Mouse (Mus musculus) brain, embryonic 18.5 days (tissue): Measurements from ENCODE around the gene Igsf23.
A peak's percentile ranks its signal among the peaks of the same experiment; 100 is the strongest.
"Not testable (repeated sequence)": the region's sequence is repeated elsewhere in the genome, so short reads cannot be mapped to it uniquely, and the experiment has no call there.

Experiments
- DNase-seq: peaks from one replicate; pipeline ENCODE4 v3.0.0-alpha.2; 2012; ENCODE audit warnings: low read depth, low spot score

The Igsf23 gene

GRCm38 (mm10) chr7:19935171-19935751, 15.3 kb downstream of the Igsf23 start:
- no peak for DNase-seq

DNA sequence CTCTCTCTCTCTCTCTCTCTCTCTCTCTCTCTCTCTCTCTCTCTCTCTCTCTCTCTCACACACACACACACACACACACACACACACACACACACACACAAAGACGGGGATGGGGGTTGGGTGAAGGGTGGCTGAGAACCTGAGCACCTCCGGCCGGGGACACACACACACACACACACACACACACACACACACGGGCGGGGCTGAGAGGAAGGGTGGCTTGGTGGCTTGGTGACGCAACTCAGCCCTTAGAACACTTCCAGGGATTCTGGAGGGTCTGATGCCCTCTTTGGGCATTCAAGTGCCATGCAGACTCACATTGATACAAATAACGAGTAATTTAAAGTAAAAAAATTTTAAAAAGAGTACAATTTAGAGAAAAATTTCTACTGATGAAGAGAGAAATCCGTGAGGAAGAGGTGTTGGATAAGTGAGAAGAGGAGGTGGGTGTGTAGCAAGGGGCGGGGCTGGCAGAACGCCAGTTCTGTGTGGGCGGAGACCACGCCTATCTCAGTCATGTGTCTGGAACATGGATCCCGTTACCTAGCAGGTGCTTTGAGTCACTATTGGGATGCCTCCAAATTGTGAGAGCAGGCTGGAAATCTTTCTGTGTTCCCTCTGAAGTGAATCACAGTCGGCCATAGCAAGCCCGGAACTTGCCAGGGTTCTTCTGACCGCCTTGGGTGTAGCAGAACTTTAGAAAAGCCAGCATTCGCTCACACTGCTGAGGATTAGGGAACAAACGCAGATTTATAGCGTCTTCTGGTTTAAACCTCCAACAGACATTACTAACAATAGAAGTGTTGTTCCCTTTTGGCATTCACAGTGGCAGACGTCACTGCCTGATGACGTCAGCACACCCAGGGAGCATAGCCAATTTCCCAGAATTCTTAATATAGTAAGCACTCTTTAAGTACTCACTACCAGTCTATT, 17.4 kb downstream of the Igsf23 start:
- no peak for DNase-seq

GRCm38 (mm10) chr7:19932133-19932876, 18.3 kb downstream of the Igsf23 start:
- DNase-seq: no peak

- DNase-seq: not testable (repeated sequence)
Measured at GRCm38 (mm10) chr7:19930481-19930880, 20.1 kb downstream of the Igsf23 start.

- no peak for DNase-seq
Measured at GRCm38 (mm10) chr7:19928486-19928885, 22.1 kb downstream of the Igsf23 start.

DNA sequence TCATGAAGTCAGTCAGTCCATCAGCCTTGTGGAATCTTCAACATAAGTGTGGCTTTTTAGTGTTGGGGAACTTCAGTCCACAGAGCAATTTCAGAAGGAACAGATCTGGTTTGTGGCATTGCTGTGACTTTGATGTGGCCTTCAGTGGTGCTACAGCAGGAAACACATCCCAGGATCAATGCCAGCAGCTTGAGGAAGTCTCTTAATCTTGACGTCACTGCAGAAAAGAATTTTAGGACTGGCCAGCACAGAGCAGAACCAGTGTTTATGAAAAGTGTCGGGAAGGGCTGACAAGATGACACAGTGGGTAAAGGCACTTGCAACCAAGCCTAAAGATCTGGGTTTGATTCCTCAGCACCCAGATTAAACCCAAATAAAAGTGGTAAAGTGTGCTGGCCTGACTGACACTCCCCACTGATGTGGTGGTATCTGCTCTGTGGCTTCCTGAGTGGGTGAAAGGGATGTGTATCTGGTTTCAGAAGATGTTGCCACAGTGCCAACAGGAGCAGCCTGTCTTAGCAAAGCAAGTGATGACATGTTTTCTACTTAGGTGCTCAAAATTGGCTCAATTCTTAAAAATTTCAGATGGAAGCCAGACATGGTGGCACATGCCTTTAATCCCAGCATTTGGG, 23.6 kb downstream of the Igsf23 start:
- no peak for DNase-seq

GRCm38 (mm10) chr7:19925376-19925775, 25.2 kb downstream of the Igsf23 start:
- no peak for DNase-seq

GRCm38 (mm10) chr7:19923797-19924196, 26.8 kb downstream of the Igsf23 start:
- no peak for DNase-seq

DNA sequence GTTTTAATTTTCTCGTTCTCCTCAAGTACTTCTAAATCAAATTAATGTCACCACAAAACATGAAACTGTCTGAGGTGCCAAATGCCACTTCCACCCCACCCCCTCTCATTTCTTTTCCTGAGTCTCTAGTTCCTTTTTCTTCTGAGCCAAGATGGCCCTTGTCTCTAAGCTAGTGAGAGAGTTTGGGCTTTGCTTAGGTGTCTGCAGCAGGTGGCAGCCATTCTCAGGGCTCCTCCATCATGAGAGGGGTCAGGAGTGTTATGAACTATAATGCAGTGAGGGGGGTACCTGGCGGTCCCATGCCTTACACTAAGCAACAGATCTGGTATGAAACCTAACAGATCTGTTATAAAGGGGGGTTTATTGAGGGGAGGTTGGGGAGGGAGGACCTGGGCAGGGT, 27.2 kb downstream of the Igsf23 start:
- no peak for DNase-seq

DNA sequence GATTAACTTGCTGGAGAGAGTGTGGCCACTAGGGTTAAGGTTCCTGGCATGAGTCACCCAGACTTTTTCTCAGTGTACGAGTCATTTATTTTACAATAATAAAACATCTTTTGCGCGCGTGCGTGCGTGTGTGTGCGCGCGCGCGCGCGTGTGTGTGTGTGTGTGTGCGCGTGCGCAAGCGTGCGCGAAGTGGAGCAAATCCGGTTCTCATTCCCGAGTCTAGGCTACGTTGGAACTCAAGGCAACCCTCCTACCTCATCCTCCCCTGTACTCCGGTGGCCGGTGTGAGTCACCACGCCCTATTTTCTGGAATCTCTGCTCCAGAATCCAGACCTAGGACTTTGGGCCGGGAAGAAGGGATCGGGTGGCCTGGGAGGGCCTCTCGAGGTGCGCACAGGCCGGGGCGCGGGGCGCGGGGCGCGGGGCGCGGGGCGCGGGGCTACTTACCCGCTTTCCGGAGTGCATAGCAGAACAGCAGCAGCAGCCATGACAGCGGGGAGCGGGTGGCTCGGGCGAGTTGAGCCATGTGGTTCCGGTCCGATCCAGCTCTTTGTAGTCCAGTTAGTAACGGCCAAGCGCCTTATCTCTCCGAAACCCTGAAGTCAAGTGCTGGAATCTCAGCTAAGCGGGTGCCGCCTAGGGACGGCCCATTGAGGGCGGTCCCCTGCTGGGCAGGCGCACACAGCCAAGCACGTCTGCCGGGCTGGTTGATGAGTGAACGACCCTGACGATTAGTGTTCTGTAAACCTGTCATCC, 29.9 kb downstream of the Igsf23 start, which contains the start of gene Pvr:
Gene Pvr (minus strand): TSS at position 655 of the 756 bp plus-strand sequence.
- peak; percentile 55 for DNase-seq

GRCm38 (mm10) chr7:19920166-19920505, 30.4 kb downstream of the Igsf23 start:
- no peak for DNase-seq

- DNase-seq: no peak
Measured at GRCm38 (mm10) chr7:19914558-19914957, 36.0 kb downstream of the Igsf23 start.

GRCm38 (mm10) chr7:19911695-19912524, 38.6 kb downstream of the Igsf23 start:
- no peak for DNase-seq

DNA sequence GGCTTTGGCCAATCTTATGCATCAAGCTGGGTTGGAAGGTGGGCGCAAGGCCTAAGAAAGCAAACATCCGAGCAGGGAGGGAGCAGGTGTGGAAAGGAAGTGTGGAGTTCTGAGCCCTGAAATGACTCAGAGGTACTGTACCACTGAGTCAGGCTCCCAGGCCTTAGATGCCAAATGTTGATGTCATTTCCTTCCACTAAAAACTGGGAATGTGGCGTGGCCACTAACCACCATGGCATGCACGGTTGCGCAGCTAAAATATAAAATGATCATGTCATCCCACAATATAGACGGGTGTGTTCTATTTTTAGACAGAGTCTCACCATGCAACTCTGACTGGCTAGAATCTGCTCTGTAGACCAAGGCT, 39.3 kb downstream of the Igsf23 start:
- DNase-seq: no peak

- DNase-seq: no peak
Measured at GRCm38 (mm10) chr7:19910421-19911291, 39.9 kb downstream of the Igsf23 start.

DNA sequence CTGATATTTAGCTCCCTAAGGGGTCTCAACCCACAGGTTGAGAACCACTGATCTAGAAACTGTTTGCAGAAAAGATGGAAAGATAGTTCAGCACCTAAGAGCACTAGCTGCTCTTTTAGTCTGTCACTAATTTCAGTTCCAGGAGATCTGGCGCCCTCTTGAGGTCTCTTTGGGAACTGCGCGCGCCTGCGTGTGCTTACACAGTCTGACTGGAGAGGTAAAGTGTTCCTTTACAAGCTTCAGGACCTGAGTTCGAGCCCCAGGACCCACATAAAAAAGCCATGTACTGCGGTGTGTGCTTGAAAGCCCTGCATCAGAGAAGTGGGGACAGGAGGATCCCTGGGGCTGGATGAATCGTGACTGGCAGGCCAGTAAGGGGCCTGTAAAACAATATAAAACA, 60.7 kb downstream of the Igsf23 start:
- no peak for DNase-seq

DNA sequence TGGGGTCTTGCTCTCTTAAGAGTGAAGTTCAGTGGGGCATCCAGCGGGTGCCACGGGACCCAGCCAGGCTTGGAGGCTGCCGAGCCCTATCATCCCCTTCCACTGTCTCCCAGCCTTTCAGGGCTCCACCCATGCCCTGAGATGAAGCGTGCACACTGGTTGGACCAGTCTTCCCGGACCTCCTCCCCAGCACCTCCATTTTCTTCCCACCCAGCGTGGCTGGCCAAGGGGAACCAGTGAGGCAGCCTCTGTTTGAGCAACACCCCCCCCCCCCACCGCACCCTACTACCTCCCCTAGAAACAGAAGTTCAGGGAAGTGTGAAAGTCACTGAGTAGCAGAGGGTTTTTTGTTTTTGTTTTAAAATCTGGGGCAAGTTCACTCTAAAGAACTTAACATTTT, 62.7 kb downstream of the Igsf23 start, which contains the start of gene Ceacam19:
Gene Ceacam19 (minus strand): TSS at position 117 of the 400 bp plus-strand sequence.
- DNase-seq: no peak
